Mouse (Mus musculus) ovary, postnatal 10 days (tissue): ENCODE results near the gene Rpl36a-ps1.

Experiments
- DNase-seq: peaks from one replicate; pipeline ENCODE4 v3.0.0; 2022; ENCODE audit warnings: low spot score

The Rpl36a-ps1 gene

GRCm38 (mm10) chr14:98951626-98952290, 42.4 kb downstream of the Rpl36a-ps1 start:
- no peak for DNase-seq
